In the genomic region with DNA sequence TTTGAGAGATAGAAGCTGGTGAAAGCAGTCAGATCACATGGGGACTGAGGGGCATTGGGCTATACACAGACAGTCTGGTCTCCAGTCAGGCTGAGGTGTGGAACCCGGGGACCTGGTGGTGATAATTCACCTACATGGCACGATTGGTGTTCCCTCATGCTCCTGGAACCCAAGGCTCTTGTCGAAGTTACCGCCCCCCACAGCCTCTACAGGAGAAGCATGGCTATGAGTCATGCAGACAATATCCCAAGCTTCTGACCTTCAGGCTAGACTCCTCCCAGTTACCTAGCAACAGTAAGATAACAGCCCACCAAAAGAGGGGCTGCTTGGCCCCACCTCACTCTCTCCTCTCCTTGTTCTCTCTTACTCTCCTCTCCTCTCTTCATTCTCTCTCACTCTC, we compare ENCODE assay signal across 15 mouse cellular contexts.
"Had no signal": no experiment of that assay in that cellular context is flagged by ENCODE, and none has a peak within 500 bp of the region (broad histone marks: within the 10 kb centered on the region; RNA-seq: fewer than 3 reads in every experiment).

No protein-coding gene starts in this region.

- H3K36me3 ChIP-seq: limb, embryonic 13.5 days; liver, embryonic 15.5 days; midbrain, embryonic 13.5 days; neural tube, embryonic 15.5 days had no signal

- H3K27ac ChIP-seq: layer of hippocampus, adult 2 months; limb, embryonic 13.5 days; liver, embryonic 15.5 days; midbrain, embryonic 13.5 days; neural tube, embryonic 15.5 days had no signal

- H3K9ac ChIP-seq: limb, embryonic 13.5 days; liver, embryonic 15.5 days; midbrain, embryonic 13.5 days; neural tube, embryonic 15.5 days had no signal

- H3K4me3 ChIP-seq: layer of hippocampus, adult 2 months; limb, embryonic 13.5 days; liver, embryonic 15.5 days; midbrain, embryonic 13.5 days; myocyte; neural tube, embryonic 15.5 days had no signal

- H3K9me3 ChIP-seq: limb, embryonic 13.5 days; liver, embryonic 15.5 days; midbrain, embryonic 13.5 days; neural tube, embryonic 15.5 days had no signal

- DNase-seq: kidney, postnatal 10 days; kidney, postnatal 4 days; left cerebral cortex, postnatal 4 days; lung, adult 2 months; lung, postnatal 36 days; right cerebral cortex, adult 18-20 months; right cerebral cortex, postnatal 25 days had no signal

- H3K27me3 ChIP-seq: limb, embryonic 13.5 days; liver, embryonic 15.5 days; midbrain, embryonic 13.5 days; neural tube, embryonic 15.5 days had no signal

- H3K4me2 ChIP-seq: limb, embryonic 13.5 days; liver, embryonic 11.5 days; liver, embryonic 15.5 days; midbrain, embryonic 13.5 days; neural tube, embryonic 15.5 days had no signal

- ATAC-seq: lung, postnatal 0 days; midbrain, embryonic 13.5 days had no signal

- H3K4me1 ChIP-seq: liver, embryonic 15.5 days; neural tube, embryonic 15.5 days had no signal
